Mouse (Mus musculus) layer of hippocampus, adult 9-10 months (tissue): ENCODE results near the gene Sox11.

ENCODE experiments used
- DNase-seq: peaks from one replicate; pipeline ENCODE4 v3.0.0; 2022; ENCODE audit warnings: low spot score

The Sox11 gene

DNA sequence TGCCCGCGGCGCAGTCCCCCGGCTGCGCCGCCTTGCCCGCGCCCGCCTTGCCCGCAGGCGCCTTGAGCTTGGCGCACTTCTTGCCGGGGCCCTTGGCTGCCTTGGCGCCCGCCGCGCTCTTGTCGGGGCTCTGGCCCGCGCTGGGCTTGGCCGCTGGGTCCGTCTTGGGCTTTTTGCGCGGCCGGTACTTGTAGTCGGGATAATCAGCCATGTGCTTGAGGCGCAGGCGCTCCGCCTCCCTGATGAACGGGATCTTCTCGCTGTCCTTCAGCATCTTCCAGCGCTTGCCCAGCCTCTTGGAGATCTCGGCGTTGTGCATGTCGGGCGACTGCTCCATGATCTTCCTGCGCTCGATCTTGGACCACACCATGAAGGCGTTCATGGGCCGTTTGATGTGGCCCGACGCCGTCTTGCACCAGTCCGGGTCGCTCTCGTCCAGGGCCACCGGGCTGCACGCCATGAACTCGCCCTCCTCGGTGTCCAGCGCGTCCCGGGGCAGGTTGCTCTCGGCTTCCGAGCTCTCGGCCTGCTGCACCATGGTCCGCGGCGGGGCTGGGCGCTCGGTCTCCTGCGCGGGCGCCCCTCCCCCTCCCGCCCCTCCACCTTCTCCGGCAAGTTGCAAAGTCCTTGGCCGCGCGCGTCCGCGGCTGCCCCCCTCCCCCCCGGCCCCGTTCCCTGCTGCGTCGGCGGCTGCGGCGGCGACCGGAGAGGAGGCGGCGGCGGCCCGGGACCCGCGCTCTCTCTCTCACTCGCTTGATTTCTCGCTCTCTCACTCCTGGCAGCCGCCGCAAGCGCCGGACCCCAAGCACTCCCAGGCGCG is at the start of gene Sox11:
Sox11 (minus strand) TSS at position 704 of the 820 bp plus-strand sequence.
- DNase-seq: peak; percentile 25

DNA sequence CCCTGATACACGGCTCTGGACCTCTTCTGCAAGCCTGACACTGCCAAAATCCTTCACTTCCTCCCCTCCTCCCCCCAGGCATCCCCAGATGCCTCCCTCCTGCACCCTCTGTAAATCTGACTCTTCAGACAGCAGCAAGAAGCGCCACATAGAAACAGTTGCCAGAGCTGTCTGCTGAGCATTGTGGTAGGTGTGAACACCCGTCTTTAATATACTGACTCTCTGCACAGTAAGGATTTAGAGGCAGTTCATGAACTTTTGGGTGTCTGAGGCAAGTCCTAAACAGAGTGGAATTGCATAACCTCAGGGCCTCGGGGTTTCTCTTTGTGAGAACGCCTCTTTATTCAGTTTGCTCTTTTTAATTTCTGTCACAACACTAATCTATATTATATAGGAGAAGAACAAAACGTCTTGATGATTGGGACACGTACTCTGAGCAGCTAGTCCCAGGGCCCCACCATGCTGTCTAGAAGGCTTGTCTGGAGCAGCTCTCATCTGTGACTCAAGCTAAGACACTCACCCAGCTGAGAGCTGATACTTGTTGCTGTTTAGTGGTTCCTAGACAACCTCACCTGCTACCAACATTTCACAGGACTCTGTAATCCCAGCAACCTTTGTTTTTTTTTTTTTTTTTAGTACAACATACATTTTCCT is 49.4 kb upstream of the Sox11 start:
- DNase-seq: no peak

DNA sequence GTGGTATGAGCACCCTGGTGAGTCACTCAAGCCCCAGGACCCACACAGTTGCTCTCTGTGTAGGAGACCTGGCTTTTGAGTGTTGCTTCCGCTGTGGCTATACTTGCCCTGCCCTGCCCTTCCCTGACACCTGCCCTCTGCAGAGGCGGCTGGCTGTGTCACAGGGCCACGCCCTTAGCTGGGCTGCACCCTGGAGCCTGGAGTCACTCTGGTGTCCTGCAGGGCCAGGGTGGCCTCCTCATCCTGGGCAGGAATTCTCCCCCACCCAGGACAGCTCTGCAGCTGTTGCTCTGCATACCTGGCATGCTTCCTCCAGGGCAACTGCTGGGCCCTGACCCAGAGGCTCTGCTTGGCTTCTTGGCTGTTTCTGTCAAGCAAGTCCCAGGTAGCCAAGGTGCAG is 48.1 kb upstream of the Sox11 start:
- no peak for DNase-seq

DNA sequence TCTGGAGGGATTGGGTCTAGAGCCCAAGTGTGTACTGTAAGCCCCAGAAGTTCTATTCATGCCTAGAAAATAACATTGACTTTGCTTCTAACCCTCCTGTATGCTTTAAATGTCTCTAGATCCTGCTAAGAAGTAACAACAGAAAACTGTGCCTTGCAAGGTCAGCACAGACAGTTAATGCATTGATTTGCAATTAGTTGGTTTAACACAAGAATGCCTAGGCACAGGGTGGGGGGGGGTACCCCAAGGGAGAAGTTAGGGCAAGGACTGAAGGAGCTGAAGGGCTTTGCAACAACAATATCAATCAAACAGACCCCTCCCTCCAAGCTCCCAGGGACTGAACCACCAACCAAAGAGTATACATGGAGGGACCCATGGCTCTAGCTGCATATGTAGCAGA is 47.1 kb upstream of the Sox11 start:
- no peak for DNase-seq

DNA sequence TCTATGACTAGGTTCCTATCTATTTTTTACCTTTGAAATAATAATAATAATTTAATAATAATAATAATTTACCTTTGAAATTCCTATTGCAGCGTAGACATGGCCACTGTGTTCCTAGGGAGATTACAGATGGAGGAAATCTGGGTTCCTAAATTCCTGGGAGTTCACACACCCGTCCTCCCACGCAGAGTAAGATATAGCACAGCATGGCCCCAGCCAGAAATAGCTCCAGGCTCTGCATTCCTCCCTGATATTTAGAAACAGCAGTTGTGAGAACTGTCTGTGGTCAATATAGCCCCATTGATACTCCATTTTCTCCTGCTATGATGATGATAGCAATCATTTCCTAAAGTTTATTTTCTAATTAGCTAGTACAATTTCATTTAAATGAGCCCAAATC is 30.1 kb upstream of the Sox11 start:
- no peak for DNase-seq

DNA sequence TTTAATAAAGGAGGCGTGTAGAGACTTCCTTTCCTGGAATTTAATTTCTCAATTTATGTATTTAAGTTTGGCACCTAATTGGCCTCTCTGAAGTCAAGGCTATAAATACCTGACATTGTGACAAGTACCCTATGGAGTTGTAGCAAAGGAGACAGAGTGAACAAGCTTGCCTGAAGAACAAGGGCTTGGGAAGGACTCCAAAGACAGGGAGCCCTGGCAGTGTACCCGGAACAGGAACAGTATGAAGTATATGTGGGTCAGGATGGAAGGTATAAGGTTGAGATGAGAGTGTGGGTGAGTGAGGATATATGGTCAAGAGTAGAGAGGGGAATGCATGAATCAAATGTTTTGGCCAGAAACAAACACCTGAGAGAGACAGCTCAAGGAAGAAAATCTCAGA is 28.4 kb upstream of the Sox11 start:
- DNase-seq: no peak

DNA sequence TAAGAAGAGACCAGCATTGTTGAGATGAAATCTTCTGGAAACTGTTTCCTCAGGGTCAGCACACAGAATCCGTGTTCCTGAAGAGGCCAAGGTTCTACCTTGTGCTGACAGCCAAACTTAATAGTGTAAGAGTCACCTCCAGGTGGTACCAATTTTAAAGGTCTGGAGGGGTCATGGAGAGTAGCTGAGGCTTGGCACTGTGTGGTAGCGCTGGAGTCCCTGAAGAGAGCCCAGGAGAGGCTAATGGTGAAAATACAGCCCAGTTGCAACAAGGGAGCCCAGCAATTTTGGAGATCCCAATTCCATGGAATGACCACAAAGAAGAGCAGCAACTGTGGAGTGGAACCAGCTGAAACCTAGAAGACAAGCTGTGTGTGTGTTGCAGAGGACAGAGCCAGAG is 25.1 kb upstream of the Sox11 start:
- no peak for DNase-seq

DNA sequence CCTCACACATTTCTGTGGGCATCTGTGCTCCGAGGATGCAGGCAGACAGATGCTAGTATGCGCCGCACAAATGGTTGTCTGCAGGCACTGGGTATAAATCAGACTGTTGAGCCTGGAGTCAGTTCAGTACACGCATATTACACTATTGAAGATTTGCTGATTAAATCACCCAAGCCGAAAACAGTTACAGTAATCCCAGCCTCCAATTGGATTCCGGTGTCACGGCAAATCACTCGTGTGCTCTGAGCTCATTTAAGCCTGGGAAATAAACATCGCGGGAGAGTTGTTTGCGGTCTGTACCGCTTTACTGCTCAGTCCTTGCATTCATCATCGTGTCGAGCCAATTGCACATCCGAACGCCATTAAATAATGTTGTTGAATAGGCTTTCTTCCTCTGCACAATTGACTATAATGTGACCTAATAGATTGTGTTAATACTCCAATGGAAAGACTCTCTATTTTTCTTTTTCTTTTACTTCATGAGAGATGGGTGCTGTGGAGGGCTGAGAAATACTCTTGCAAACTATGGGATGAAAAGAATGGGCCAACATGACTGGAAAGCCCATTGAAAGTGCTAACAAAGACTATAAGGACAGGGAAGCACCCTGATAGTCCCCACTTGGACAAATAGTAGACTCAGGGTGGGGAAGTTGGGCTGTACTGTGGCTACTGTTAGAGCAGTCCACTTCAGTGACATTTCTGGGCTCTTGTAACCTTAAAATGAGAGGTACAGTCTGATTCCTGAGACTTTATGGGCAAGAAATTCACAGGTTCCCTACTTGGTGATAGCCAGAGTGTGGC is 21.7 kb upstream of the Sox11 start:
- DNase-seq: no peak

DNA sequence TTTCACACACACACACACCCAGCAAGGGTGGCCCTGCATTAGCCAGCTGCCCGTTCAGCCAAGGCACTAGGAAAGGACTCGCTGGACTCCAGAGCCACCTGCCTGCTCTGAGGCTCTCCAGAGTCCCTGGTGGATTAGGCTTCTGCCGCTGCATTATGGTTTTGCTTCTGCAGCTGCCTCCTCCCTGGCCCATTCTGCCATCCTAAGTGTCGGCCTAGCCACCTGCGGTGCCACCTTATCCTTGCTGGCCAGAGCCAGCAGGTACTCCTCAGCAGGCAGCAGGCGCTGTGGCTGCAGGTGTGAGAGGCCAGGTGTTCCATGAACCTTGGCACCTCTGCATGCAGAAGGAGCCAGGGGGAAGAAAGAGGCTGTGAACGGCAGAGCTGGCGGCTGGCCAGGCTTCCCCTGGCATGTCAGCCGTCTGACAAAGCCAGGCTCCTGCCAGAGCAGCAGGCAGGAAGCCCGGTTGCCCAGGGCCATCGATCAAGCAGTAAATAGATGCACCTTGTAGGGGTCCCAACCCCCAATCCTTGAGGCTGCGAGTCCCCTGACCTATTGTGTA is 14.8 kb upstream of the Sox11 start:
- no peak for DNase-seq

DNA sequence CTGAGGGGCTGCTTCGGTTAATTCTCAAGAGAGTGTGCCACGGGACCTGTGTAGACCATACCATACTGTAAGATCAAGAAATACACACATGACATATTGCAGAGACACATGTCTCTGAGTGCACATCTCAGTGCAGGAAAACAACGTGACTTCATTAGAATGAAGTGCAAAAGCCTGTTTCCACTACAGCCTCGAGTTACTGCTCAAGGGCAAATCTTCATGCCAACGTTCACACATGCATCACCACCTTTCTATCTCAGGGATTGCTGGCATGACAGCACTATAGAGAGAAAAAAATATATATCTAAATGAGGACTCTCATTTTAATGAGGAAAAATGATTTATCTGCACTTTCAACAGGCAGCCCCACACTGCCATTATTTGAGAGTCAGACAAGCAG is 14.2 kb upstream of the Sox11 start:
- DNase-seq: no peak

DNA sequence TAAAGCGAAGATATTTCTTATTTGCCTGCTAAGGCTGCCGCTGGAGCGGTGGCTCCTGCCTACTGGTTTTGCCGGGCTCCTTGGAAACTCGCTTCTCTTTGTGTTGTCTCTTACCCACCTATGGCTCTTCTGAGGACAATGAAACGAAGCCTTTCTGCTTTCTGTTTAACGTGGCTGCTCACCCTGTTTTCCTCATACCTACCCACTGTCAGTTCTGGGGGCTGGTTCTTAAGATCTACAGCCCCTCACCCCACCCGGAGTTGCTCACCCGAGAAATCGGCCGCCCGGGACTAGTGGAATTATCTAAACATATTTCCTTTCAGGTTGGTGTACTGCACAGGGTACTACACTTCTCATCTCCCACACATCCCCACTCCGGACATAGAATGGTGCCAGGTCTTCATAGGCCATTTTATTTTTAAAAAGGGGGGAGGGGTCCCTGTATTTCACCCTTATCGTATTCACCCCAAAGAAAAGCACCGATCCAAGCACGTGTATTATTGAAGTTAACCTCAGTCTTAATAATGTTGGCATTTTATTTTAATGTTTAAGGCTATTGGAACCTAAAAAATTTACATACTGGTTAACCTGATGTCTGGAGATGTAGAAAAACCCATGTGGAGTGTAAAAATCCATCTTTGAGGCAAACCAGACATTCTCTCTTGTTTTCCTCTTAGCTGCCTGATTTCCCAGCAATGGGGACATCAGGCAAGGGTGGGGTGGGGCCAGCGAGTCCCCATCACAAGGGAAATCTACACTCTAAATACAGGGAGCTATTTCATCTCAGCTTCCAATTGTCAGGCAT is 1.4 kb upstream of the Sox11 start:
- DNase-seq: no peak

DNA sequence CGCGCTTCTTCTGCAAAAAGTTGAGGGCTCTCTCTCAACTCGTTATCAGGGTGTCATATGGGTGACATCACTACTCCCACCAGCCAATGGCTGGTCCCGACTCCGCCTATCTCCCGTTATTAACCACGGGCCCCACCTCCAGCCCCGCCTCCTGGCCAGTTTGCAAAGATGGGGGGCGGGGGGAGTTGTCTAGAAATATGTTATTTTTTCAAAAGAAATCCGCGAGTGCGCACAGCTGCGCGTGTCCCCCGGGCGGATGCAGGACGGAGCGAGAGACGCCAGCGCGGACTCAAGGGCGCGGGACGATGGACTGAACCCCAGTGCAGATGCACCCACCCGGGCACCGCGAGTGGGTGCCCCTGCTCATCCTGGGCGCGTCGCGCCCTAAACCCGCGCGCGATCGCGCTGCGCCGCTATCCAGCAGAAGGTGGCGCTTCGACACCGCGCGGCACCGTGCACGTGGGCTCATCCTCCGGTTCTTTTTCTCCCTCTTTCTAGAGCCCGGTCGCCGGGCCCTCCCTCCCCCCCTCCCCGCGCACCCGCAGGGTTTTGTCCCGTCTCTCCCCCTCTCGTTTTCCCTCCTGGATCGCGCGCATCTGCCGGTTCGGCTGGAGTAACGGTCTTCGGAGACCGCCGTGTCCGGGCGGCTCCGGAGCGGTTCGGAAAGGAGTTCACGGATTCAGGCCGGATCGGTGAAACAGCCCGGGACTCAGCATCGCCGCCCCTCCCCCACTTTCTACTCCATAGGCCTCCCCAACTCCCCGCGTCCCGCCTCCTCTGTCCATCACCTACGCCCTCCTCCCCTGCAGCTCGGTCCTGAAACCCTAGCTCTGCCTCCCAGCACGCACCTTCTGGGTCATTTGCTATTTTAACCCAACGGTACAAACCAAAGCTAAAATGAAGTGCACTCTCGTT is 574 bp upstream of the Sox11 start:
- peak; percentile 90 for DNase-seq

DNA sequence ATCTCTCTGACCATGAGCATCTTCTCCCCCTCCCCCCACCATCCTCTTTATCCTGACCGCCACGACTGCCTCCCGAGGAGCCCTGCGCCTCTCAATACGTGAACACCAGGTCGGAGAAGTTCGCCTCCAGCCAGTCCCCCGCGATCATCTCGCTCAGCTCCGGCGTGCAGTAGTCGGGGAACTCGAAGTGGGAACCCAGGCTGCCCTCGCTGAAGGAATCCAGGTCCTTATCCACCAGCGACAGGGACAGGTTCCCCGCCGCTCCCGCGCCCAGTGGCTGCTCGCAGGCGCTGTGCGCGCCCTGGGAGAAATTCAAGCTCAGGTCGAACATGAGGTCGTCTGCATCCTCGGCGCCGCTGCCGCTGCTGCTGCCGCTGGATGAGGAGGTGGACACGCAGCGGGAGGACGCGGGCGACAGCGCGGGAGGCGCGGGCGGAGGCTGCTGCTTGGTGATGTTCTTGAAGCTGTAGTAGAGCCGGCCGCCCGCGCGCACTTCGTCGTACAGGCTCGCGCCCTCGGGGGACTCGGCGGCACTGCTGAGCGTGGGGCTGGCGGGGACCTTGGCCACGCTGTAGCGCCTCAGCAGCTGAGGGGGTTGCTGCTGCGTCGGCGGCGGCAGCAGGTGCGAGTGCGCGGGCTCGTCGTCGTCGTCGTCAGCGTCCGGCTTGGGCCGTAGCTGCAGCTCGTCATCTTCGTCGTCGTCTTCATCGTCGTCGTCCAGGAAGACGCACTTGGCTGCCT is 1.1 kb downstream of the Sox11 start:
- DNase-seq: peak; percentile 8

DNA sequence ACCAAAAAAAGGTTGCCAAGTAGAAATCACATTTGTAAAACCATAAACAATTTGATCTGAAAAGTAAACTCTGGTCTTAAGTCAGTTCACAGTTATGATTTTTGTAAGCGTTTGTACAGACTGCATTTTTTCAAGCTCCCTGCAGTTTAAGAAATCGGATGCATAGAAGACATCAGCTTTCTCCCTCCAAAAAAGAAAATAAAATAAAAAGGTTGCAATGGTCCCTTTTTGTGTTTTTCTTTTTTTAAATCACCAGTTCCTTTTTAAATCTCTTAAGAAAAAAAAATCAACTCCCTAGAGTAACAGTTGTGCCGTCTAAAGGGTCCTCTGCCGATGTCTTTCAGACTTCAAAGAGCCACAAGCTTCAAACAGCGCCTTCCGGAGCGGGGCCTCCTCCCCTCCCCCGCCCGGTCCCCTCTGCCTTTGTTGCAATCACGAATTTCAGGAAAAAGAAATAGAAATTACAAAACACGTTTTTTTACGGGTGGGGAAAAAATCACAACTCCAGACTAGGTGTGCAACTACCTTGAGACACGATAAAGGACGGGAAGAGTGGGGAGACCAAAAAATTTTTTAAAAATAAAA is 1.8 kb downstream of the Sox11 start:
- DNase-seq: no peak

DNA sequence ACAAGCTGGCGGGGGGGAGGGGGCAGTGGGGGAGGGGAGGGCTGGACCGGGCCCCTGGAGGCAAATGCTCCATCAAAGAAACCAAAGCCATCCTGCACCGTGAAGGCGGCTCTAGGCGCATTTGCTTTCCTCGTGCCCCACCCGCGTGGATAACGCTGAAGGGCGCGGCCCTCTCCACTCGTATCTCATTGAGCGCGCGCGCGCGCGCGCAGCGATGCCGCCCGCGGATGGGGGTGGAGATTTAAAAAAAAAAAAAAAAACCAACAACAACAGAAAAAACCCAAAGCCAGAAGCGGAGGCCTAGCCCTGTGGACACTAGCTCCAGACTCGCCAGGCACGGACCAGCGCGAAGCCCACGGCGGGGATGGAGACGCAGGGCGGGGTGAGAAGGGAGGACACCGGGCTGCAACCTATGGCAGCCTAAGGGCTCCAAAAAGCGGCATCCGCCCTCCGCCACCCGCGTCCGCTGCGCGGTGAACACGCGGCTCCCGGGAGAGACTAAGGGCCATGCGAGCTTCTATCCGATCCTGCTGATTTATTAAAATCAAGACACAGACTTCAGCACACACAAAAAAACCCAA is 3.1 kb downstream of the Sox11 start:
- peak; percentile 24 for DNase-seq

DNA sequence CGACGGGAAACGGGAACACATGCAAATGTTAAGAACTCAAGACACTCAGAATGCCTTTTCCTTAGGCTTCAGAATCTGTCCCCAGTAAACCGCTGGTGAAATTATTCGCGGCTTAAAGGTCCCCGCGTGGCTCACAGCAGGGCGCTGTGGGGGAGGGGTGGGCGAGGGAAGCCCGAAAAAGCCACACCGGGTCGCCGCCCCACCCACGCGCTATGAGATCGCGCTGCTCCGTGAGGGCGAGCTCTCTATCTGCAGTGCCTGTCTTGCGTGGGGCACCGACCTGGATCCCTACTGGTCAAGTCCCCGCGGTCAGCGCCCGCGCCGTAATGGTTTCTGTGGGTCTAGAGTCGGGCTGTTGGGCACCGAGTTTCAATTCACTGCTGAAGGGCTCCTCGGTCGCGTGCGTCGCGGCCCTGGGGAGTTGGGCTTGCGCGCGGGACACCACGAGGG is 3.6 kb downstream of the Sox11 start:
- no peak for DNase-seq

DNA sequence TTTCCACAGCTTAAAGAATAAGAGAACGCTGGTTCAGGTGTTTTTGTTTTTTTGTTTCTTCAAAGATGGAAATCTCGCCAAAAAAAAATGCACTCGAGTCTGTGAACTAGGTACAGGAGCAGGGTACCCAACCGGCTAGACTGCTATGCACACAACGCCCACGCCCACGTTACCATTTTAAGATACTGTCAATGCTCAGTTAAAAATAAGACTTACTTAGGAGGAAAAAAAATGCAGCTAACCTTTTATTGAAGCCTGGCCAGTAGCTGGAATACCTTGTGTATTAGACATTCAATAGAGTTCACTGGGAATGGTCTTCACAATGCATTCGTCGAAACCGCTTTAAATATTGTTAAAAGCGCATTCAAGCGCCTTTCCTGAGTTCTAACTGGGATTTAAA is 4.3 kb downstream of the Sox11 start:
- no peak for DNase-seq

DNA sequence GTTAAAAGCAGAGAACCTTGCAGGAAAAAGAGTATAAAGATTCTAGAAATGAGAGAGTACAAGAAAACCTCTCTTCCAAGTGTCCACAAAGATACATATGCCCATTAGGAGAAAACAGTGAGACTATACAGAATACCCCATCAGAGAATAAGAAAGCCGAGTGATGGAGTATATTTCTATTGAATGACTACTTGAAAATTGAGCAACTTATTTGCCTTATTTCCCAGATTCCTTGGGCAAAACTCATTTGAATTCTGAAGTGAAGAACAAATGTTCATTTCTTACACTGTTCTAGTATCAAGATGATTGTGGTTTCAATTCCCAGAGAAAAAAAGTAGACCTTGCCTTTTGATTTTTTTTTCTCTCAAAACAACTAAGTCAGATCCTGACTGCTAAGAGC is 4.9 kb downstream of the Sox11 start:
- no peak for DNase-seq

DNA sequence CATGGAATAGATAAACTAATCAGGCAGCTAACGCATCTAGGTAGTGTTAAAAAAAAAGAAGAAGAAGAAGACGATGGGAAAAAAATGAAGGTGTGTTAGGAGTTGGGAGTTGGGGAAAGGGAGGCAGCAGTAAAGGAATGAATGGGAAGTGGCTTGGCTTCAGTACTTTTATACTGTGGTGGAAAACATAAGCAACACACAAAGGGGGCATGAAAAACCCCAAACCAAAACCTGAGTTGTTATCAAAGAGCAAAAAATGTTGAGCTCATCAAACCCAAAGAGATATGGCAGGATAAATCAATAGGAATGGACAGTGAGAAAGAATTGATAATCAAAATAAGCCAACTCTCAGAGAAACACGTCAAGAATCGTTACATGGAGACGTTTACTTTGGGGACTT is 5.6 kb downstream of the Sox11 start:
- no peak for DNase-seq
